ENCODE assay signal across 21 mouse cellular contexts in the genomic region with DNA sequence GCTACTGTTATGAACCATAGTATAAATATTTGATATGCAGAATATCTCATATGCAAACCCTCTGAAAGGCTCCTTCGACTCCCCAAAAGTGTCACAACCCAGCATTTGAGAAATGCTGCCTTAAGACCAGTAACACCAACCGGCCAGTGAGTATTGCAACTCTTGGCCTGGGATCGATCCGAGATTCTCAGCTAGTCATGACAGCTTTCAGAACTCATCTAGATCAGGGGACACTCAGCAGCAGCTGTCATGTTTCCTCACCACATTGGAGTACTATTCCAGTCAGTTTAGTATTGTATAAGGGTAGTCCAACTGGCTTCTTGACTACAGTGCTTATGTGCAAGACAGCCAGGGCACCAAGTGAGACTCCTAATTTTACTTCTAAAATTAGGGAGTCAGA.
DNase-seq lines count a peak whose midpoint lies in the region; ATAC-seq and TF ChIP-seq lines count a peak whose summit lies in the region.
"Had no signal": no experiment of that assay in that cellular context is flagged by ENCODE, and none has a peak within 500 bp of the region (broad histone marks: within the 10 kb centered on the region; RNA-seq: fewer than 3 reads in every experiment).

No protein-coding gene starts in this region.

- H3K4me1 ChIP-seq in hindbrain, embryonic 14.5 days (replicated peaks; ENCODE audit: control insufficient read depth, insufficient read depth, low read length), result no peaks in the 10 kb centered on the region
- no peaks in the 10 kb centered on the region for H3K4me1 ChIP-seq in hindbrain, embryonic 11.5 days (replicated peaks; ENCODE audit: control insufficient read depth, insufficient read depth, low read length)
- no peaks in the 10 kb centered on the region for H3K4me1 ChIP-seq in lung, embryonic 14.5 days (ENCODE audit: insufficient read depth)
- H3K4me1 ChIP-seq: embryonic facial prominence, embryonic 15.5 days; heart, embryonic 13.5 days; hindbrain, embryonic 12.5 days had no signal

- no peaks in the 10 kb centered on the region for H3K9me3 ChIP-seq in hindbrain, embryonic 14.5 days (ENCODE audit: control insufficient read depth, low read length)
- no peaks in the 10 kb centered on the region for H3K9me3 ChIP-seq in hindbrain, embryonic 11.5 days (ENCODE audit: control insufficient read depth, low read length)
- H3K9me3 ChIP-seq in lung, embryonic 14.5 days (ENCODE audit: low read depth, low read length), result no peaks in the 10 kb centered on the region
- H3K9me3 ChIP-seq: embryonic facial prominence, embryonic 15.5 days; forebrain, embryonic 10.5 days; heart, embryonic 13.5 days; hindbrain, embryonic 12.5 days had no signal

- H3K36me3 ChIP-seq in hindbrain, embryonic 14.5 days (replicated peaks; ENCODE audit: control insufficient read depth, insufficient read depth), result no peaks in the 10 kb centered on the region
- no peaks in the 10 kb centered on the region for H3K36me3 ChIP-seq in hindbrain, embryonic 11.5 days (ENCODE audit: control insufficient read depth, insufficient read depth, low read length)
- no peaks in the 10 kb centered on the region for H3K36me3 ChIP-seq in lung, embryonic 14.5 days (ENCODE audit: insufficient read depth)
- H3K36me3 ChIP-seq: embryonic facial prominence, embryonic 15.5 days; forebrain, embryonic 10.5 days; heart, embryonic 13.5 days; hindbrain, embryonic 12.5 days had no signal

- H3K9ac ChIP-seq in hindbrain, embryonic 14.5 days, result no peak overlapping the region
- no peak overlapping the region for H3K9ac ChIP-seq in hindbrain, embryonic 11.5 days (ENCODE audit: low read depth, low read length)
- no peak overlapping the region for H3K9ac ChIP-seq in lung, embryonic 14.5 days
- H3K9ac ChIP-seq: embryonic facial prominence, embryonic 15.5 days; heart, embryonic 13.5 days; hindbrain, embryonic 12.5 days had no signal

- H3K27ac ChIP-seq in hindbrain, embryonic 14.5 days, result no peak overlapping the region
- no peak overlapping the region for H3K27ac ChIP-seq in hindbrain, embryonic 11.5 days (ENCODE audit: low read depth, low read length)
- no peak overlapping the region for H3K27ac ChIP-seq in lung, embryonic 14.5 days (ENCODE audit: low read depth)
- H3K27ac ChIP-seq: embryonic facial prominence, embryonic 15.5 days; heart, embryonic 13.5 days; hindbrain, embryonic 12.5 days; hindbrain, postnatal 0 days had no signal

- H3K4me2 ChIP-seq in hindbrain, embryonic 14.5 days (replicated peaks), result no peak overlapping the region
- H3K4me2 ChIP-seq in hindbrain, embryonic 11.5 days (replicated peaks; ENCODE audit: low read depth, low read length), result no peak overlapping the region
- H3K4me2 ChIP-seq in lung, embryonic 14.5 days, result no peak overlapping the region
- H3K4me2 ChIP-seq: embryonic facial prominence, embryonic 15.5 days; heart, embryonic 13.5 days; hindbrain, embryonic 12.5 days had no signal

- no peak for ATAC-seq in hindbrain, embryonic 14.5 days (ENCODE audit: low FRiP score)
- ATAC-seq in hindbrain, embryonic 11.5 days (ENCODE audit: low FRiP score), result no peak
- no peak for ATAC-seq in lung, embryonic 14.5 days (ENCODE audit: insufficient read depth)
- ATAC-seq: forebrain, embryonic 14.5 days; hindbrain, postnatal 0 days had no signal

- H3K27me3 ChIP-seq in hindbrain, embryonic 14.5 days (ENCODE audit: control insufficient read depth, insufficient read depth, low read length), result no peaks in the 10 kb centered on the region
- no peaks in the 10 kb centered on the region for H3K27me3 ChIP-seq in hindbrain, embryonic 11.5 days (ENCODE audit: control insufficient read depth, insufficient read depth, low read length)
- no peaks in the 10 kb centered on the region for H3K27me3 ChIP-seq in lung, embryonic 14.5 days (ENCODE audit: insufficient read depth, low read length)
- H3K27me3 ChIP-seq: embryonic facial prominence, embryonic 15.5 days; heart, embryonic 13.5 days; hindbrain, embryonic 12.5 days had no signal

- H3K4me3 ChIP-seq in hindbrain, embryonic 14.5 days (replicated peaks; ENCODE audit: low read length), result no peak overlapping the region
- H3K4me3 ChIP-seq in hindbrain, embryonic 11.5 days (ENCODE audit: low read depth, low read length), result no peak overlapping the region
- H3K4me3 ChIP-seq in lung, embryonic 14.5 days (ENCODE audit: low read depth, low read length), result no peak overlapping the region
- H3K4me3 ChIP-seq: embryonic facial prominence, embryonic 15.5 days; erythroblast, embryonic 14.5 days; forebrain, embryonic 10.5 days; heart, embryonic 13.5 days; hindbrain, embryonic 12.5 days had no signal

- TF ChIP-seq CTCF in lung, embryonic 14.5 days (IDR thresholded peaks at IDR 0.05; ENCODE audit: low read depth), result no peak

- WGBS in hindbrain, embryonic 14.5 days, result 93% methylated on average over 4 of the region's 4 CpGs
- WGBS in hindbrain, embryonic 11.5 days, result 93% methylated on average over 4 of the region's 4 CpGs
- WGBS in lung, embryonic 14.5 days, result 73% methylated on average over 4 of the region's 4 CpGs

- peak; percentile 18 for DNase-seq in hindbrain, embryonic 14.5 days (ENCODE audit: low spot score)
- no peak for DNase-seq in hindbrain, embryonic 11.5 days (ENCODE audit: low spot score)
- DNase-seq in lung, embryonic 14.5 days, result peak; percentile 2
- DNase-seq in lung, postnatal 25 days (ENCODE audit: low spot score), result peak; percentile 46
- DNase-seq in adrenal gland, postnatal 10 days, result no peak
- DNase-seq in layer of hippocampus, adult 8-10 months (ENCODE audit: low spot score in 2 of 2), result no peak
- DNase-seq: adrenal gland, adult 2 months; adrenal gland, postnatal 36 days; cerebellum, adult 11 months; cerebellum, adult 8-10 months; cerebellum, postnatal 14 days; embryo, embryonic 11 days; gastrocnemius, postnatal 10 days; heart, postnatal 36 days had no signal

Comparison
In these comparisons a context has a peak if more than half of its experiments do, and no peak if none do; other contexts are left out.
1. DNase-seq: peak in hindbrain, embryonic 14.5 days (single experiment), lung, embryonic 14.5 days (single experiment) and lung, postnatal 25 days (single experiment); none in hindbrain, embryonic 11.5 days (single experiment), adrenal gland, postnatal 10 days (single experiment) and layer of hippocampus, adult 8-10 months (0 of 2).